Mouse (Mus musculus): ENCODE data around the gene Nupr1l.
"Not testable (repeated sequence)": the region's sequence is repeated elsewhere in the genome, so short reads cannot be mapped to it uniquely, and the experiment has no call there.

The Nupr1l gene

DNA sequence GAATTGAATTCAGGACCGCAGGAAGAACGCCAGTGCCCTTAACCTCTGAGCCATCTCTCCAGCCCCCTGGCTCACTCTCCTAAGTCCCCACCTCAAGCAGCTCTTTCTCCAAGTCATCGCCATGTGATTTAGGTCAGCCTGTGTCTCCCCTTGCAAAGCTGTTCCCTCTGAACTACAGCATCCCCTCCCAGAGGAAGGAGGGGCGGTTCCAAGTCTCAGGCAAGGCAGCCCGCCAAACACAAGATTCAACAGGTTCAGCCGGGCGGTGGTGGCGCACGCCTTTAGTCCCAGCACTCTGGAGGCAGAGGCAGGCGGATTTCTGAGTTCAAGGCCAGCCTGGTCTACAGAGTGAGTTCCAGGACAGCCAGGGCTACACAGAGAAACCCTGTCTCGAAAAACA, 7.2 kb downstream of the Nupr1l start:
- CTCF ChIA-PET: not testable (repeated sequence)

DNA sequence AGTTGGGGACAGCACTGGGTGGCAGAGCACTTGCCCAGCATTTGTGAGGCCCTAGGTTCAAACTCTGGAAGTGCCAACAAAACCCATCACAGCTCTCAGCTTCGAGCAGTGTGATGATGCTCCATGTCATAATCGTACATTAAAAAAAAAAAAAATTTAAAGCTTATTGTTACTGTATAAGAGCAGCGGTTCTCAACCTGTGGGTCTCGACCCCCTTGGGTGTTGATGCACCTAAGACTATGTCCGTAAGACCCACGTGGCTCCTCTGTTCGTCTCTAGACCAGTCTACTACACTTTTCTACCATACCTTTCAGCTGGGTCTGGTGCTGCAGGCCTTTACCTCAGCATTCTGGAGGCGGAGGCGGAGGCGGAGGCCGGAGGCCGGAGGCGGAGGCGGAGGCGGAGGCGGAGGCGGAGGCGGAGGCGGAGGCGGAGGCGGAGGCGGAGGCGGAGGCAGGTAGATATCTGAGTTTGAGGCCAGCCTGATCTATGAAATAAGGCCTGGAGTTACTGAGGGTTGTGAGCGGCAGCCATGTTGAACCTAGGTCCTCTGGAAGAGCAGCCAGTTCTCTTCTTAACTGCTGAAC, 9.8 kb downstream of the Nupr1l start:
- CTCF ChIA-PET: no interaction called here

DNA sequence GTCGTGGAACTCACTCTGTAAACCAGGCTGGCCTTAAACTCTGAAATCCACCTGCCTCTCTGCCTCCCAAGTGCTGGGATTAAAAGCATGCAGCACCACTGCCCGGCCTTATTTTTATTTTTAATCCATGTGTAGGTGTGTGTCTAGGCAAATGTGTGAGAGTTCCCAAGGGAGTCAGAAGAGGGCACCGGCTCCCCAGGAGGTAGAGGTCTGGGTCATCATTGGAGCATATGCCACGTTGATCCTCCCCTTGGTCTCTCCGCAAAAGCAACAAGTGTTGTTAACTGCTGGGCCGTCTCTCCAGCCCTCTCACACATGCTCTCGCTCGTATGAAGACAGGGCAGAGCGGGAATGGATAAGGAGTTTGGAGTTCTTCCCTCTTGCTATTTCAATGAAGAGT, 10.4 kb downstream of the Nupr1l start:
- CTCF ChIA-PET: no interaction called here

DNA sequence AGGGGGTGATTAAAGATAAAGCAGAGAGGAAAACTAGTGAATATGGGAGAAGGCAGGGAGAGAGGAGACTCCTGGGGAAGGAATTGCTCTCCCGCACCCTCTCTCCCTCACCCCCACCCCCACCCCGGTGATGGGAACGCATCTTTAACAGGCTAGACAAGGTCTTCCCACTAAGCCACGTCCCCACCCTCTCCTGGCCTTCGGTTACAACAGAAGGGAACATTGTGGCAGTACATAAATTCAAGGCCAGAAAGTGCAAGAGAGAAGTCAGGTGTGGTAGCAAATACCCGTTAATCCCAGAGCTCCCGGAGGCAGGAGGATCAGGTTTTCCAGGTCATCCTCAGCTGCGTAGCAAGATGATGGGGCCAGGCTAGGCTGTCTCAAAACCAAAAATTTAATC, 11.0 kb downstream of the Nupr1l start:
- CTCF ChIA-PET: no interaction called here

DNA sequence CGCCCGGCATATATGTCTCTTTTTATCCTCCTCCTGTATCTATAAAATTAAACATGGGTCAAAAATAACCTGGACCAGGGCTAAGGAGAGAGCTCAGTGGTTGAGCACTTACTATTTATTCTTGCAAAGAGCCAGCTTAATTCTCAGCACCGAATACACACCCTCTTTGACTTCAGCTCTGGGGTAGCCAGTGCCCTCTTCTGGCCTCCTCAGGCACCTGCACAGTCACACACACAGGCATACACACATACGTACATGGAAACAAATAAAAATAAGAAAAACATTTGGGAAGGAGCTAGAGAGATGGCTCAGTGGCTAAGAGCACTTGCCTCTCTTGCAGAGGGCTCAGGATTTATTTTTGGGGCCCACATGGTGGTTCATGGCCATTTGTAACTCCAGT, 13.6 kb downstream of the Nupr1l start:
- CTCF ChIA-PET: no interaction called here

DNA sequence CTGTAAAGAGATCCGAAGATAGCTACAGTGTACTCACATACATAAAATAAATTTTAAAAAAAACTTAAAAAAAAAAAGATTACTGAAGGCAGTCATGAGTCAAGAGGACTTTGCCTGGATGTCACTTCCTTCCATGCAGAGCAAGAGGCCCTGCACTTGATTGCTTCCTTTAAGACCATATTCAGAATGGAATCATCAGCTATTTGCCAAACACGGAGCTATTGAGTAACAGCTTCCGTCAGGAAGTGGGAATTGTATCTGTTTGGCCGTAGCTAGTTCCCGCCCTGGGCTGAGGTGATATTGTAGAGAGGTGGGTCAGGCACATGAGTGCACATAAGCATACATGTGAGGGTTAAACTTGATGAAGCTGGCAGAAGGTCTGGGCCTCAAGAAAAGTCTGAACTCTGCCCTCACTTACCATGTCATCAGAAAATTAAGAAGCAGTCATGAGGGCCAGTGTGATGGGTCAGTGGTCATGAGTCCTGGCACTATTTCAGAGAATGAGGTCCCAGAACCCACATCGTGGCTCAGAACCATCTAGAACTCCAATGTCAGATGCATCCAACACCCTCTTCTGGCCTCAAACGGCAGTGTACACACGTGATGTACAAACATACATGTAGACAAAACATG, 16.6 kb downstream of the Nupr1l start:
- CTCF ChIA-PET: no interaction called here

DNA sequence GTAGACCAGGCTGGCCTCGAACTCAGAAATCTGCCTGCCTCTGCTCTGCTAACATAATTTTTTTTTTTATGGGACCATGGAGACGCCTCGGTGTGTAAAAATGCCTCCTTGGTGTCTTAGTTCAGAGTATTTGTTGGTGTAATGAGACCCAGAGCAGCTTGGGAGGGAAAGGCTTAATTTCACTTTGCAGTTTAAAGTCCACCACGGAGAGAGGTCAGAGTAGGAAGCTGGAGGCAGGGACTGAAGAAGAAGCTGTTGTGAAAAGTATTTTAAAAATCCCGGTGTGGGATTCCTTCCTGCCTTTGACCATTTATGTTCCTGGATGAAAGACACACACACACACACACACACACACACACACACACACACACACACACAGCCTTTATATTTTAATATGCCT, 17.6 kb downstream of the Nupr1l start:
- CTCF ChIA-PET: interaction anchor here (0.5 kb wide), 1 partner anchor 9 kb away, joined by 16 read pairs; no protein-coding TSS in a partner anchor

DNA sequence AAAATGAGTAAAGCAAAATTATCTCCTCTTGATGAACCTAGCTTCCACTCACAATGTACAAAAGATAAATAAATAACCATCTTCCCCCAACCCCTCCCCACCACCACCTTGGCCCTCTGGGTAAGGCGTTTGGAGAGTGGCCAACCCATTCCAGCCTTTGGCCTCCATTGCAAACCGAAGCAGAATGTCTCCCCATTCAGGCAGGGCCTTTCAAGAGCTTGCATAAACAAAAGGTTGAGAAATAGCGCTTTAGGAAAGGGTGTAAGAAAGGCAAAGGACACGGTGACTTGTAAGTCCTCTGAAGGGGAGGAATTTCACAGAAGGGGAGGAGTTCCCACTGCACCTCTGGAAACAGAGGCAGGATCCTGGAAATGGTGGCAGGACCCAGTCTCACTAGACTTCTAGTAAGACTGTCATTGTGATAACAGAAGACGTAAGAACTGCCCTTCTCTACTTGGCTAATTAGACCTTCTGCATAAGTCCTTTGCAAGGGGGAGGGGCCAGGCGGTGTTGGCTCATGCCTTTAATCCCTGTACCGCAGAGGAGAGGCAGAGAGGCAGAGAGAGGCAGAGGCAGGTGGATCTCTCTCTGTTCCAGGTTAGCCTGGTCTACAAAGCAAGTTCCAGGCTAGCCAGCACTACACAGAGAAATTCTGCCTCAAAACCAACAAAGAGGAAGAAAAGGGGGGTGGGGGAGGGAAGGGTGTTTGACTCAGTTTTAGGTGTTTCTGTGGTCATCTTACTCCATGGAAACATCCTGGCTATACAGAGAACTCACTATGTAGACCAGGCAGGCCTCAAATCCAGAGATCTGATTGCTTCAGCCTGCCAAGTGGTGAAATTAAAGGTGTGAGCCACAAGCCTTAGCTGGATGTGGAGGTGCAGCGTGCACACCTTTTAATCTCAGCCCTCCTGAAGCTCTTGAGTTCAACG, 21.9 kb downstream of the Nupr1l start:
- CTCF ChIA-PET: no interaction called here

DNA sequence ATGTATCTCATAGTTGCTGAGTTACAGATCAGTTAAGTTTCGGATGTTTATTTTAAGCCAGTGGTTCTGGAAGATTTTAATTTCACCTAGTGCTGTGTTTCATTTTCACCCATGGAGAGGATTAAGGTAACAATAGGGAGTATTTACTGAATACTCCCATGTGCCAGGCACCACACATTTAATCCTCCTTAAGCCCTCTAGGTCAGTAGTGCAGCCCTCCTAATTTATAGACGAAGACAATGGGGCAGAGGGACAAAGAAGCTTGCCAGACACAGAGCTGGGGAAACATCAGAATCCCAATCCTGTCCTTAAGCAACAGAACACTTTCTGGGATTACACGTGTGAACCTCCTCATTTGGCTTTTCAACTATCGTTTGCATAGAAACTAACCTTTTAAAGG, 28.6 kb downstream of the Nupr1l start:
- CTCF ChIA-PET: no interaction called here

DNA sequence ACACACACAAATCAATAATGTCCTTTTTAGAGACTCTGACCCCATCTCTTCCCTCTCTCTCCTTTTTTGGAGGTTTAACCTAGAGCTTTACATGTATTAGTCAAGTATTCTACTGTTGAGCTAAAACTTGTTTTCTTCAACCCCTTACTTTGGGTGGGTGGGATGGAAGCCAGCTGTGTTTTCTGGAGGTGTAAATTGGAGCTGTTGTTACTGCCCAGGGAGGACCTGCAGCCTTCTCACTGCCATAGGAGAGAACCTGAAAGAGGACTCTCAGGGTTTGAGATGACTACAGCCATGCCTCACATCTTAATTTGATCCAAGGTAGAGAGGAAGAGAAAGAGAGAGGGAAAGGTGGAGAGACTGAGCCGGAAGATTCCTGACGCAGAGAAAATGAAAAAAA, 31.9 kb downstream of the Nupr1l start:
- CTCF ChIA-PET: no interaction called here

DNA sequence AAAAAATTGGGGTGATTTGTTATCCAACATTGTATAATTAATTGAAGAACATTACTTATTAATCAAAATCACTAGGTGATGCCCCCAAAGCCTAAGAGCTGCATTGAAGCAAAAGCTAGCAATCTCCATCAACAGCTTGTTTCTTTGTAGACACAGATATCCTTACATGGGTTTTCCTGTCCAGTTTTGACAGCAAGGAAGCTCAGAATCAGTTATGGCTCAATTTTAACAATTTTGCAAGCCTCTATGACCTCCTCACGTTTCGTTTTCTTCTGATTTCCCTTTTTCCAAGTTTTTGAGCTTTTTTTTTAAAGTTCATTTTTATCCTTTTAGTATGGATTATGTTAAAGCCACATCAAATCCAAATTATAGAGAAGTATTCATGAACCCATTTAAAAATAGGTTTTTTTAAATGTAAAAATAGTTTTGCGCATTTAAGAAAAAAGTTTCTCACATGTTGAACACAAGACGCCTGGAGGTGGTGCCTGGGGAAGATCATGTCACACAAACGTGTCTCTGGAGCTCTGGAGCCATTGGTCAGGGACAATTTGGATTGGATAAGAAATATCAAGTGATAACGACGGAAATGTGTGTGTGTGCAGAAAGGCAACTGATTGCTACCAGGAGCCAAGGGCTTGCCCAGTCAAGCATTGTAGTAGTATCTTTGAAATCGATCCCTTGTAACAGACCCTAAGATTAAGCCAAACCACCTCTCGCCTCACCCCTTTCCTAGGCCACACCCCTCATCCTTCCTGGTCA, 32.6 kb downstream of the Nupr1l start:
- CTCF ChIA-PET: no interaction called here

DNA sequence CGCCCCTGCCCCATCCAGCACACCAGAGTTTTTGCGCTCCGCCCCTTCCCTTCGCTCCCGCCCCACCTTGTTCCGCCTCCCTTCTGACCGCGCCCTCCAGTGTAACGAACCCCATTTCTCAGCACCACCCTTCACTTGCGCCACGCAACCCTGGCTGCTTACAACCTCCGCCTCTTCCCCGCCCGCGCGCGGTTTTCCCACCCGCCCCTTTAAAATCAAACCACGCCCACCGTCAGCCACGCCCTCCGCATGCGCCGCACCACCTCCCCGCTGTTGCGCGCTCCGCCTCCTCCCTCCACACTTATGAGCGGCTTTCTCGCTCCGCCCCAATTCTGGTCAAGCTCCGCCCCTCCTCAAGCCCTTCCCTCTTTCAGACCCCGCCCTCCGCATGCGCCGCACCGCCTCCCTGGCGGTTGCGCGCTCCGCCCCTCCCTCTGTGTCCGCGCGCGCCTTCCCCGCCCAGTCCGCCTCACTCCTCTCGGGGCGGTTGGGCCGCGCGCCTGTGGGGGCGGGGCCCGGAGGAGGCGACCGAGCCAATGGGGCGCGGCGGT, 33.2 kb downstream of the Nupr1l start, which contains the start of gene Vkorc1l1:
Vkorc1l1 (plus strand) TSS at position 476 of the 551 bp plus-strand sequence.
- CTCF ChIA-PET: no interaction called here

DNA sequence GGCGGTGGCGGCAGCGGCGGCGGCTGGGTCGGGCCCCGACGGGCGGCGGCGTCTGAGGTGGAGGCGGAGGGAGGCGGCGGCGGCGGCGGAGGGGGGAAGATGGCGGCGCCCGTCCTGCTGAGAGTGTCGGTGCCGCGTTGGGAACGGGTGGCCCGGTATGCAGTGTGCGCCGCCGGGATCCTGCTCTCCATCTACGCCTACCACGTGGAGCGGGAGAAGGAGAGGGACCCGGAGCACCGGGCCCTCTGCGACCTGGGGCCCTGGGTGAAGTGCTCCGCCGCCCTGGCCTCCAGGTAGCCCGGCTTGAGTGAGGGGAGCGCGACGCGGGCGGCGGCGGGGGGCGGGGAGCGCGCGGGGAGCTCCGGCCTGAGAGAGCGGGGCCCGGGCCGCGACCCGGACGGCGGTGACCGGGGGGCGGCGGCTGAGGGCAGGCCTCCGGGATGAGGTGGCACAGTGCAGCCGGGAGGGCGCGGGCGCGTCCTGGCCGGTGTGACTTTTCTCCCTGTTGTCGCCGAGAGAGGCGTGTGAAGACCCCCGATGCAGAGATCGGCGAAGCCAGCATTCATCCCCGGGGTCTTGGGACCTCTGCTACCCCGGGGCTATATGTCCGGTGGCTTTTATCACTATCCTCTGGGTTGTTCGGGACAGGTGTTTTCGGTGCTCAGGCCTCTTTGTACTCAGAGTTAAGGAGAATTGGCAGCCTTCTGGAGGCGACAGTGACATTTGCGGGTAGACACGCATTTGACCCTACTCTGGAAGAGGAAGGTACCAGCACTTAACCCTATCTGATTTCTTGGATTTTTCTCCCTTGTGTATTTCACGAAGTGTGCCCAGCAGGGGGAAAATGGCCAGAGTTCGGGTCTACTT, 34.0 kb downstream of the Nupr1l start:
- CTCF ChIA-PET: not testable (repeated sequence)

DNA sequence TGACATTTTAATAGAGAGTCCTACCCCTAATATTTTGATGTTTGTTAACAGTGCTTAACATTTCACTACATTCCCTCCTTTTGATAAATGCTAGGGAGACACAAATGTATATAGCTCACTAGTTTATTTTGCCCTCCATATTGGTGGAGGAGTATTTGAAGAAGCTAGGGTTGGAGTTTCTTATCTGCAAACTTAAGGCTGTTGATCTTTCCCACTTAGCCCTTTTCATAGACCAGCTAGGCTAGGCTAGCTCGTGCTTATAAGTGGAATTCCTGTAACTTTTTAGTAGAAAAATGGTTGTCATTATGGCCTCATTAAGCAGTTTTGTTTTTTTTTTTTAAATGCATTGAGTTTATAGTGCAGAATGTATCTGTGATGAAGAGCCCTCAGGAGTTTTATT, 35.1 kb downstream of the Nupr1l start:
- CTCF ChIA-PET: no interaction called here

DNA sequence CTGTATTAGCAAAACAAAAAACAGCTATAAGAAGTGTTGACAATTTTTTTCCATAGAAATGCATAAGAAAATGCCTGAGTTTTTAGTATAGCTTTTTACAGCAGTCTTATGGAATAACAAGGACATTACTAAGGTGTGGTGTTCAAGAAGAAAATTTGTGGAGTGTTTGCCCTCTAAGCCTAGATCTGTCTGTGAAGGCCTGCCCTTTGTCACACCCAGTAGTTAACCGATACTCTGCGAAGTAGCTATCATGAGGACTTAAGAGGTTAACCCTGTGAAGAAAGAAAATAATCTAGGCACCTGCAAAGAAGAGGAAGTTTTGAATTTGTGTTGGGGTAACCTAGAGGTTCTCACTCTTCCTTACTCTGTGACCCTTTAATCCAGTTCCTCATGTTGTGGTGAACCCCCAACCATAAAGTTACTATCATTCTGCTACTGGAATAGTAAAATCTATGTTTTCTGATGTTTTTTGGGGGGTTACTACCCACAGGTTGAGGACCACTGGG, 39.2 kb downstream of the Nupr1l start:
- CTCF ChIA-PET: no interaction called here

DNA sequence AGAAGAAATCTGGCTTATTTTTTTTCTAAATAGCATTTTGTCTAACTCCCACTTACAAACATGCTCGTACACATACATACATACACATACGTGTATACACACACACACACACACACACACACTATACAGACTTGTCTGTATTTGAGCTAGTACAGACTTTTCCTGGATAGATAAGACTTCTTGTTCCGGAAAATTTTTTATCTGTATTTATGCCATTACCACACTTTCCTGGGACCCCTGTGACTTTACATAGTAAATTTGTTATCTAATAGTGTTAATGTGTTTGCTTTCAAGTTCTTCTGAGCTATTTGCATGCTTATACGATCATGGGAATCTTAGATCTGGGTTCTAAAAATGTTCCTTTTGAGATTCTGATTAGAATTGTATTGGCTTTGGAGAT, 43.8 kb downstream of the Nupr1l start:
- CTCF ChIA-PET: no interaction called here

DNA sequence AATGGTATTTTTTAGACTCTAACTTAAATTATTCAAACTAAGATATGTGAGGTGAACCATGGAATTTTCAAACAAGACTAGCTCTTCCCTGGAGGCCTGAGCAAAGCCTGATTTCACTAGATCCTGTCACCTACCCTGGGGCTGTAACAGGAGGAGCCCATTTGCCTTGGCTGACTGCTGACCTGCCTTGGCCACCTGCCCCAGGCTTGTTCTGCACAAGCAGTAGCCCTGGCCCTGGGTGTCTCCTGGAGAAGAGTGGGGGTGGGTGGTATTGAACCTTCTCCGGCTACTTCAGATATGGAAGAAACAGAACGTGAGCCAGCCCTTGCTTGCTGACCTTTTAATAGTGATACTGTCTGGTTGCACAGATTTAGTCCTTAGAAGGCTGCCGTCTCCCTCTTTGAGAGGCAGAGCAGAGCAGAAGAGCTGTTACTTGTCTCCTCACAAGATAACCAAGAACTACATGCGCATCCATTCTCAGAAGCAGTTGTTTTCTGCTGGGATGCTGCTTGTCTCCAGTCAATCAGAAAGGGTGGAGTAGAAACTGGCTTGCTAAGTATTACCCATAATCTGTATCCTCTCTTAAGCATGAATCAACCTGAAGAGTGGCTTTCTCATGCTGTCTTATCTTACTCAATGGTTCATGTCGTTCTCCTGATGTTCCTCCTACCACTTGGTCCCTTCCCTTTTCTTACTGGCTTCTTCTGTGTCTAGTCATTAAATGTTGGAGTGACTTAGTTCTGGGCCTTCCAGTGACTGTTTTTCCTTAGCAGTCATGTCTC, 46.3 kb downstream of the Nupr1l start:
- CTCF ChIA-PET: no interaction called here

DNA sequence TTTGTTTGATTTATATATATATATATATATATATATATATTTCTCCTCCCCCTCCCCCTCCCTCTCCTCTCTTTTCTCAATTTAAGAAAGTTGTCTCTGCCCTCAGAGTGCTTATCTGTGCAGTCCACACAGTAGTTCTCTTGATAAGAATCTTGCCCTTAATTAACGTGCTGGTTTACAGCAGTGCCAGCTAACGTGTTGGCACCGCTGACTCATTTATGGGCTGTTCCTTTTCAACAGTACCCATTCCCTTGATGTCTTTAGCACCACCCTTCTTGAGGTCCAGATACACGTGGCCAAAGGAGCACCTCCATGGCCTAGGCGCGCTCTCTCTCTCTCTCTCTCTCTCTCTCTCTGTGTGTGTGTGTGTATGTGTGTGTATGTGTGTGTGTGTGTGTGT, 47.5 kb downstream of the Nupr1l start:
- CTCF ChIA-PET: interaction anchor here (0.7 kb wide), 1 partner anchor 27 kb away, joined by 3 read pairs; no protein-coding TSS in a partner anchor

DNA sequence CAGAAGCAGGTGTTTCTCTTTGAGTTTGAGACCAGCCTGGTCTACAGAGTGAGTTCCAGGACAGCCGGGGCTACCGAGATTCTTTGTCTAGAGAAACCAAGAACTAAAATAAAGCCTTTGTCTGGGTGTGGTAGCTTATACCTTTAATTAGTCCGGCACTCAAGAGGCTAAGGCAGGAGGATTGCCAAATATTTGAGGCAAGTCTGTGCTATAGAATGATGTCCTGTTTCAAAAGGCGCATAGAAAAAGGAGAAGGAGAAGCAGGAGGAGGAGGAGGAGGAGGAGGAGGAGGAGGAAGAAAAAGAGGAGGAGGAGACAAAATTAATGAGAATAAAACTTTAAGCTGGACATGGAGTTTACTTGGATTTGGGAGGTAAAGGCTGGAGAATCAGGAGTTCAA, 54.9 kb downstream of the Nupr1l start:
- CTCF ChIA-PET: no interaction called here

Data from spleen, embryonic (tissue).